Mouse (Mus musculus): ENCODE measurements around the gene Tfap2c. TPM values are rescaled to one million over a fixed set of nuclear protein-coding genes. Genes with fewer than 3 reads are reported as not detected.

The Tfap2c gene
- total RNA-seq (2021), result not detected

- peak in 1 of 2 experiments; percentile 24 for DNase-seq
- intact Hi-C loops (cut with DNase I), result loop anchor here (5.0 kb wide), 1 partner anchor 208 kb away; no protein-coding TSS in a partner anchor
These were observed at the start of gene Tfap2c for GRCm38 (mm10) chr2:172549371-172550155. Gene Tfap2c, plus strand, starts transcription at chr2:172549593.

- no peak for DNase-seq
- intact Hi-C loops (cut with DNase I), result loop anchor here (1.0 to 5.0 kb wide), 2 partner anchors 23 to 279 kb away; no protein-coding TSS in a partner anchor
These were observed 48.6 kb upstream of the Tfap2c start for GRCm38 (mm10) chr2:172500752-172501316.

DNA sequence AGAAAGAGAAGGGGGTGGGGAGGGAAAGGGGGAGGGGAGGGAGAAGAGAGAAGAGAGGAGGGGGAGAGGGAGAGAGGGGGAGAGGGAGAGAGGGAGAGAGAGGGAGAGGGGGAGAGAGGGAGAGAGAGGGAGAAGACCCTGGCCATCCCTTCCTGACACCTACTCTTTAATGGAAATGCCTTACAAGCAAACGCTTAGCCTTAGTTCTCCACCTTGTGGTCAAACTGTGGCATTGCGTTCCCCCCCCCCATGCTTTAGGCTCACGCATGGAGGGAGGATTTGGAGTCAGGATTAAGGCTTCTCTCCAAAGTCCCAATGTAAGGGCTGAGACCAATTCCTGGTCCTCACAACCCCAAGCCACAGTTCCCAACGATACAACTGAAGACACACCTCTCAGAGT lies 48.1 kb upstream of the Tfap2c start:
- peak; percentile 4 to 14 for DNase-seq
- intact Hi-C loops (cut with DNase I), result loop anchor here (1.0 to 5.0 kb wide), 2 partner anchors 23 to 279 kb away; no protein-coding TSS in a partner anchor

DNA sequence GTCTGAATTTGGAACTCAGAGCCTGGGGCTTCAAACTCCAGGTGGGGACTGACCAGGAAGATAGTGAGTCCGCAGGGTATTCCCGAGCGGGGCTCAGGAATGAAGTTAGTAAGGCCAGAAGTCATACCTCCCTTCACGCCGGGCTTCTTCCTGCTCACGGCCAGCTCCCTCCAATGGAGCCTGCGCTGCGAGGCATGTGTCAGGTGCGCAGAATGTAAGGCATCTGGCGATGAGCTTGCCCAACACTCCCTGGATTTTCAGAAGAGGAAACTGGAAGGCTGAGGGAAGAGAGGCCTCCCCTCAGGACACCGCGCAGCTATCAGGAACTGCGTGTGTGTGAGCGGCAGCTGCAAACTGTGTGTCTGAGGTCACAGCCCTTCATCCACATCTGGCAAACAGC lies 47.2 kb upstream of the Tfap2c start:
- DNase-seq, result no peak
- intact Hi-C loops (cut with DNase I), result loop anchor here (5.0 kb wide), 1 partner anchor 280 kb away; no protein-coding TSS in a partner anchor

DNA sequence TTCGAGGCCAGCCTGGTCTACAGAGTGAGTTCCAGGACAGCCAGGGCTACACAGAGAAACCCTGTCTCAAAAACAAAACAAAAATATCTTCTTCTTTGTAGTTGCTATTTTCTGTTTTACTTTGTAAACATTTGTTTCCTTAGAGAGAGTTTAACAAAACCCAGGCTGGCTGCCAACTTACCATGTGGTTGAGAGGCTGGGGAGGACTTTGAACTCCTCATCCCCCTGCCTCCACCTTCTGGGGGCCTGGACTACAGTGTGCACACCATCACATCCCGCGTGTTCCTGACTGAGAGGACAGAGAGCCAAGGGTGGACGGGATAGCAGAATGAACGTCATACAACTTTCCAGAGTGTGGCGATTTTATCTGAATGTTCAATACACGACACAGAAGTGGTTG lies 43.3 kb upstream of the Tfap2c start:
- intact Hi-C loops (cut with DNase I), result no loop called here
- DNase-seq, result no peak

DNA sequence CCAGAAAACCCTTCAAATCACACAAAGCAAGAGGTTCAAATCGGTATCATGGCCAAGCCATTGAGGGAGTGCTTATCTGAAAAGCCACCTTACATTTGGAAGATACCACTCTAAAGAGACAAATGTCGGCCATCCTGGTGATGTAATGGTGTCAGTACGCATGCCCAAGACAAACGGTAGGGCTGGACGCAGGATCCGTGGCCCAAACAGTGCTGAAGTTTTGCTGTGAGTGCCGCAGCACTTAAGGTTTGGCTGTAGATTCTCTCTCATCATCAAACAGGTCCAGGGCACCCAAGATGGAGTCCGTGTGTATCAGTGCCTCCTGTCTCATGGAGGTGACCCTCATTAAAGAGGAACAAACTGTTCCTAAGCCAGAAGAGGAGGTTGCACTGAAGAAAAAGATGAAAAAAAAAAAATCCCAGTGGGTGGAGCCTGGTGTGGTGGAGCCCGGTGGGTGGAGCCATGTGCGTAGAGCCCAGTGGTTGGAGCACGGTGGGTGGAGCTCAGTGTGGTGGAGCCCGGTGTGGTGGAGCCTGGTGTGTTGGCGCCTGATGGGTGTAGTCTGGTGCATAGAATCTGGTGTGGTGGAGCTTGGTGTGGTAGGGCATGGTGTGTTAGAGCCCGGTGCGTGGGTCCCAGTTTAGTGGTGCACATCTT lies 39.2 kb upstream of the Tfap2c start:
- no peak for DNase-seq
- intact Hi-C loops (cut with DNase I), result no loop called here

DNA sequence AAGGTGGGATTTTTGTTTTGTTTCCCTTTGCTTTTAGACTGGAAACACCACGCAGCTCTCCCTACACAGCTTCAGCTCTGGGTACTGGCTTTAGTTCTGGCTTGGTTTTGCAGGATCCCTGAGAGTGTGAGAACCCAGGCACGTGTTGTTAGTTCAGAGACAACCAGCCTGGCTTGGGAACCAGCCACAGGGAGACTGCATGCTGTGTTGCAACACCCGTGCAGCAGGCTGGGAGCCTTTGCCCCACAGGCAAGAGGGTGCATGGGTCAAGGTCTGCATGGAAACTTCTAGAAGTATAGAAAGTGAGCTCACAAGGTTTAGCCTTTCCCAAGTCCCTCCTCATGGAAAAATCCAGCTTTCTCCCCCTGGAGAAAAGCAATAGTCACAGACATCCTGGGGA lies 38.5 kb upstream of the Tfap2c start:
- no peak for DNase-seq
- intact Hi-C loops (cut with DNase I), result no loop called here

GRCm38 (mm10) chr2:172516407-172516992 lies 32.9 kb upstream of the Tfap2c start:
- no peak for DNase-seq

GRCm38 (mm10) chr2:172520616-172521371 lies 28.6 kb upstream of the Tfap2c start:
- no peak for DNase-seq
- intact Hi-C loops (cut with DNase I), result no loop called here

More at GRCm38 (mm10) chr2:172516407-172516992, 32.9 kb upstream of the Tfap2c start:
- intact Hi-C loops (cut with DNase I), result no loop called here

GRCm38 (mm10) chr2:172522528-172522927 lies 26.9 kb upstream of the Tfap2c start:
- DNase-seq, result no peak
- intact Hi-C loops (cut with DNase I), result no loop called here

- DNase-seq, result no peak
- intact Hi-C loops (cut with DNase I), result no loop called here
These were observed 22.2 kb upstream of the Tfap2c start for GRCm38 (mm10) chr2:172527175-172527574.

DNA sequence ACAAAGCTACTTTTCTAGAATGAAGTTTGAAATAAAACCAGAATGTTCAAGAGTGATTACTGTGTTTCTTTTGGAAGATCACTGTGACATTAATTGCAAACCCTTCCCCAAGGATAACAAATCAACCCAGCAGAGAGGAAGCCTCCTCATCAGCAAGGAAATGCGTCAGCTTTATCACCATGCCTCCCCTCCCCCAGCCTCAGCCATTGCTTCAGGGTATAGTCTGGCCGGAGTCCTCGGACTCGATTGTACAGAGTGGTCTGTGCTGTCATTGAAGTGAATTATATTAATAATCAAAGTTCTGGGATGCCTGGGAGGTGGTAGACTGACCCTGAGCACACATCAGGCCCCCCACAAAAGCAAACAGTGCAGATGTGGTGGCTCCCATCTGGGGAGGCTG lies 5.4 kb upstream of the Tfap2c start:
- DNase-seq, result no peak
- intact Hi-C loops (cut with DNase I), result no loop called here

DNA sequence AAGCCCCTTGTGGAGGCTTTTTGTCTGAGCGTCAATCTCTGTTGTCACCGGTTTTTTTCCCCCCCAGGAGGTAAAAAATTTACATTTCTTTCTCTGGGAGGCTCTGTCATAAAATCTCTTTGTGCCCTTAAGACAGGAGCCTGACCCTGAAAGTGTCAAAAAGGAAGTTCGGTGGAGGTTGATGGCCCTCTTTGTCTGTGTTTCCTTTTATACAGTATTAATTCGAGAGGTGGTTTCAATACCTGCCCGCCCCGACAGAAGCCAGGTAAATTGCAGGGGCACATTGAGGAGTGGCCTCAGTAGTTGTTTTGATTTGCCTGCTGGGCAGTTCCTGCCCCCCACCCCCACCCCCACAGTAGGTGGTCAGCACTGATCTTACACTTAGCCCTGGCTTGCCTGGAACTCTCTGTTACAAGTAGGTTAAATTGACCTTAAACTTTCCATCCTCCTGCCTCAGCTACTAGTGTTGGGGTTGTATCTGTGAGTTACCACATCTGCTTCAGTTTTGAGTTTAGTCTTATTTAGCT lies 4.7 kb upstream of the Tfap2c start:
- DNase-seq, result no peak
- intact Hi-C loops (cut with DNase I), result no loop called here

GRCm38 (mm10) chr2:172545592-172546235 lies 3.7 kb upstream of the Tfap2c start:
- intact Hi-C loops (cut with DNase I), result no loop called here
- no peak for DNase-seq

- DNase-seq, result no peak
- intact Hi-C loops (cut with DNase I), result no loop called here
These were observed 2.8 kb upstream of the Tfap2c start for GRCm38 (mm10) chr2:172546551-172546950.

GRCm38 (mm10) chr2:172547116-172547515 lies 2.3 kb upstream of the Tfap2c start:
- DNase-seq, result no peak
- intact Hi-C loops (cut with DNase I), result no loop called here

- no peak for DNase-seq
- intact Hi-C loops (cut with DNase I), result no loop called here
These were observed 1.4 kb upstream of the Tfap2c start for GRCm38 (mm10) chr2:172547807-172548586.

DNA sequence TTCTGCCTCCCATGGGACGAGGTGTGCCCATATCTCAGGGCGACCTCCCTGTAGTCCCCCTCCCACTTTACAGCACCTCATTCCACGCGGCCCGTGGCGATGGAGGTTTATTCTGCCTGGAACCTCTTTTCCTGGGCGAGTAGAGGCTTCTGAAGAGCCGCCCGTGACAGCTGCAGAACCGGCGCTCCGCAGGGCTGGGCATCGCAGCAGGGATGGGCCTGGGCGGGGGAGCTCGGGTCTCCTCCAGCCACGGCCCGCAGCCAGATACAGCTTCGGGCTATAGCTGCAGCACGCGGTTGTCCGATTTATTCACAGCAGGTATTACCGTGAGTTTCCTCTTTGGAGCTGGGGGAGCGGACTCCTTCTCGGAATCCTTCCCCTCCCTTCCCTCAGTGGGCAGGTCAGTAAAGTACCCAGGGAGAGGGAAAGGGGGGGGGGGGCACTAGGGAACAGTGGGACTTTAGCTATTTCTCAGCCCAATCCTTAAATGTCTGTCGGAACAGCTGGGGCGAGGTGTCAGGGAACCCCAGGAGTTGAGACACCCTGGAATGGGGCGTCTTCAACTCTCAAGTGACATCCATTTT lies 629 bp upstream of the Tfap2c start:
- DNase-seq, result peak in 1 of 2 experiments; percentile 8
- intact Hi-C loops (cut with DNase I), result no loop called here
